Mouse (Mus musculus) erythroid progenitor cell, adult 5-6 weeks (primary cell): ENCODE results near the gene Abcc6. TPM values are rescaled to one million over a fixed set of nuclear protein-coding genes. Genes with fewer than 3 reads are reported as not detected.

Experiments used
- total RNA-seq, 2 experiments: library from RNA; stranded (forward) in 1 of 2; stranded (reverse) in 1 of 2; fragments of 150-400 nt in 1 of 2; fragments of 186-747, 209-891 nt in 1 of 2; gene quantifications; 2 replicates each; pipeline versions ENCODE4 v1.2.3 to v1.2.4; 2015 to 2017; ENCODE audit warnings: low replicate concordance in 2 of 2

Abcc6 gene
- total RNA-seq, 2 experiments from 2014 or later = not detected

Other genes starting within 250 kb of the Abcc6 start
- gene Lmtk3, start 246.6 kb downstream of the Abcc6 start, total RNA-seq (2015; ENCODE audit: low replicate concordance) = not detected in 2 replicates
- gene Lmtk3, start 246.6 kb downstream of the Abcc6 start, total RNA-seq (2017; ENCODE audit: low replicate concordance) = not detected in 2 replicates
- gene Sult2b1, start 245.6 kb downstream of the Abcc6 start, total RNA-seq (2015; ENCODE audit: low replicate concordance) = not detected in 2 replicates
- gene Sult2b1, start 245.6 kb downstream of the Abcc6 start, total RNA-seq (2017; ENCODE audit: low replicate concordance) = not detected in 2 replicates
- 20.5 and 29.8 TPM in 2 replicates for gene Cyth2, start 215.7 kb downstream of the Abcc6 start, total RNA-seq (2015; ENCODE audit: low replicate concordance)
- 43.8 and 48.9 TPM in 2 replicates for gene Cyth2, start 215.7 kb downstream of the Abcc6 start, total RNA-seq (2017; ENCODE audit: low replicate concordance)
- not detected in 2 replicates for gene Kcnj14, start 205.5 kb downstream of the Abcc6 start, total RNA-seq (2015; ENCODE audit: low replicate concordance)
- gene Kcnj14, start 205.5 kb downstream of the Abcc6 start, total RNA-seq (2017; ENCODE audit: low replicate concordance) = not detected in 2 replicates
- gene Grwd1, start 199.4 kb downstream of the Abcc6 start, total RNA-seq (2015; ENCODE audit: low replicate concordance) = 2.5 and 2.9 TPM in 2 replicates
- 0.23 and 4.0 TPM in 2 replicates for gene Grwd1, start 199.4 kb downstream of the Abcc6 start, total RNA-seq (2017; ENCODE audit: low replicate concordance)
- gene Kdelr1, start 157.5 kb downstream of the Abcc6 start, total RNA-seq (2015; ENCODE audit: low replicate concordance) = 55.9 and 91.4 TPM in 2 replicates
- 31.2 and 39.1 TPM in 2 replicates for gene Kdelr1, start 157.5 kb downstream of the Abcc6 start, total RNA-seq (2017; ENCODE audit: low replicate concordance)
- not detected in 2 replicates for gene Grin2d, start 151.9 kb downstream of the Abcc6 start, total RNA-seq (2015; ENCODE audit: low replicate concordance)
- not detected in 2 replicates for gene Grin2d, start 151.9 kb downstream of the Abcc6 start, total RNA-seq (2017; ENCODE audit: low replicate concordance)
- gene Syngr4, start 133.6 kb downstream of the Abcc6 start, total RNA-seq (2015; ENCODE audit: low replicate concordance) = not detected in 2 replicates
- 1.3 TPM in 1 of 2 replicates, not detected in the other for gene Syngr4, start 133.6 kb downstream of the Abcc6 start, total RNA-seq (2017; ENCODE audit: low replicate concordance)
- 0.84 and 1.1 TPM in 2 replicates for gene Tmem143, start 133.4 kb downstream of the Abcc6 start, total RNA-seq (2015; ENCODE audit: low replicate concordance)
- 4.0 and 4.6 TPM in 2 replicates for gene Tmem143, start 133.4 kb downstream of the Abcc6 start, total RNA-seq (2017; ENCODE audit: low replicate concordance)
- gene Emp3, start 108.9 kb downstream of the Abcc6 start, total RNA-seq (2015; ENCODE audit: low replicate concordance) = 75.5 and 85.4 TPM in 2 replicates
- 19.1 and 41.8 TPM in 2 replicates for gene Emp3, start 108.9 kb downstream of the Abcc6 start, total RNA-seq (2017; ENCODE audit: low replicate concordance)
- gene Ccdc114, start 106.2 kb downstream of the Abcc6 start, total RNA-seq (2015; ENCODE audit: low replicate concordance) = not detected in 2 replicates
- gene Ccdc114, start 106.2 kb downstream of the Abcc6 start, total RNA-seq (2017; ENCODE audit: low replicate concordance) = 2.6 TPM in 1 of 2 replicates, not detected in the other
- 3.2 and 4.6 TPM in 2 replicates for gene Nomo1, start 3.4 kb upstream of the Abcc6 start, total RNA-seq (2015; ENCODE audit: low replicate concordance)
- gene Nomo1, start 3.4 kb upstream of the Abcc6 start, total RNA-seq (2017; ENCODE audit: low replicate concordance) = 5.3 and 7.5 TPM in 2 replicates
- gene Kcnj11, start 70.5 kb upstream of the Abcc6 start, total RNA-seq (2015; ENCODE audit: low replicate concordance) = not detected in 2 replicates
- gene Kcnj11, start 70.5 kb upstream of the Abcc6 start, total RNA-seq (2017; ENCODE audit: low replicate concordance) = not detected in 2 replicates
- gene Abcc8, start 149.7 kb upstream of the Abcc6 start, total RNA-seq (2015; ENCODE audit: low replicate concordance) = not detected in 2 replicates
- gene Abcc8, start 149.7 kb upstream of the Abcc6 start, total RNA-seq (2017; ENCODE audit: low replicate concordance) = not detected in 2 replicates
- not detected in 2 replicates for gene Ush1c, start 208.2 kb upstream of the Abcc6 start, total RNA-seq (2015; ENCODE audit: low replicate concordance)
- not detected in 2 replicates for gene Ush1c, start 208.2 kb upstream of the Abcc6 start, total RNA-seq (2017; ENCODE audit: low replicate concordance)
- gene Otog, start 210.7 kb upstream of the Abcc6 start, total RNA-seq (2015; ENCODE audit: low replicate concordance) = not detected in 2 replicates
- gene Otog, start 210.7 kb upstream of the Abcc6 start, total RNA-seq (2017; ENCODE audit: low replicate concordance) = not detected in 2 replicates